Mouse (Mus musculus): ENCODE measurements around the gene Naa35. TPM values are rescaled to one million over a fixed set of nuclear protein-coding genes. Genes with fewer than 3 reads are reported as not detected.

The Naa35 gene
- total RNA-seq, 1 experiment, result 79.1 TPM

- in situ Hi-C loops (cut with MboI; ENCODE audit: low sequenced_read_pairs in 2 of 2, unreplicated experiment in 2 of 2), result no loop called here
- no peak for TF ChIP-seq ZC3H11A (IDR thresholded peaks at IDR 0.05; ENCODE audit: borderline replicate concordance, low read depth, low read length)
- no peak for TF ChIP-seq HCFC1 (IDR thresholded peaks at IDR 0.05; ENCODE audit: borderline replicate concordance, insufficient read depth, low read length)
- no peak for TF ChIP-seq ZNF384 (IDR thresholded peaks at IDR 0.05; ENCODE audit: low read depth, low read length)
- H3K36me3 ChIP-seq (ENCODE audit: control insufficient read depth, insufficient read depth, low read length, poor library complexity, severe bottlenecking), result peaks cover 19% of the 10 kb centered on the region
- H3K4me3 ChIP-seq (ENCODE audit: insufficient read depth in 1 of 2, low read depth in 1 of 2, low read length in 2 of 2, poor library complexity in 1 of 2, severe bottlenecking in 1 of 2), result no peak overlapping the region
- no peaks in the 10 kb centered on the region for H3K9me3 ChIP-seq (ENCODE audit: control insufficient read depth, insufficient read depth, low read depth, low read length)
- DNase-seq (ENCODE audit: low read depth, low spot score), result no peak
- no peak overlapping the region for H3K9ac ChIP-seq (ENCODE audit: insufficient read depth, low read depth, low read length, poor library complexity, severe bottlenecking)
- H3K27ac ChIP-seq (ENCODE audit: insufficient read depth, low read depth, low read length, poor library complexity, severe bottlenecking), result no peak overlapping the region
- H3K4me1 ChIP-seq (ENCODE audit: control insufficient read depth in 2 of 2, insufficient read depth in 2 of 2, low read length in 2 of 2, poor library complexity in 1 of 2), result peaks cover 0 to 8% of the 10 kb centered on the region in 2 experiments; a peak in 1 of 4 replicates
These were observed 30.1 kb downstream of the Naa35 start for GRCm38 (mm10) chr13:59615152-59615551.

- H3K36me3 ChIP-seq (ENCODE audit: control insufficient read depth, insufficient read depth, low read length, poor library complexity, severe bottlenecking), result peaks cover 20% of the 10 kb centered on the region
- H3K4me3 ChIP-seq (ENCODE audit: insufficient read depth in 1 of 2, low read depth in 1 of 2, low read length in 2 of 2, poor library complexity in 1 of 2, severe bottlenecking in 1 of 2), result no peak overlapping the region
- H3K9me3 ChIP-seq (ENCODE audit: control insufficient read depth, insufficient read depth, low read depth, low read length), result no peaks in the 10 kb centered on the region
- in situ Hi-C loops (cut with MboI; ENCODE audit: low sequenced_read_pairs in 2 of 2, unreplicated experiment in 2 of 2), result no loop called here
- TF ChIP-seq ZNF384 (IDR thresholded peaks at IDR 0.05; ENCODE audit: low read depth, low read length) (no peak), HCFC1 (IDR thresholded peaks at IDR 0.05; ENCODE audit: borderline replicate concordance, insufficient read depth, low read length) (no peak), ZC3H11A (IDR thresholded peaks at IDR 0.05; ENCODE audit: borderline replicate concordance, low read depth, low read length) (no peak), CHD2 (IDR thresholded peaks at IDR 0.05; ENCODE audit: low read depth, low read length) (no peak), MAFK (IDR thresholded peaks at IDR 0.05; ENCODE audit: insufficient read depth, low read depth, low read length) (no peak)
- no peak overlapping the region for H3K9ac ChIP-seq (ENCODE audit: insufficient read depth, low read depth, low read length, poor library complexity, severe bottlenecking)
- no peak overlapping the region for H3K27ac ChIP-seq (ENCODE audit: insufficient read depth, low read depth, low read length, poor library complexity, severe bottlenecking)
- peaks cover 0 to 8% of the 10 kb centered on the region in 2 experiments; a peak in 1 of 4 replicates for H3K4me1 ChIP-seq (ENCODE audit: control insufficient read depth in 2 of 2, insufficient read depth in 2 of 2, low read length in 2 of 2, poor library complexity in 1 of 2)
- DNase-seq (ENCODE audit: low read depth, low spot score), result no peak
These were observed 30.5 kb downstream of the Naa35 start for GRCm38 (mm10) chr13:59615554-59615953.

GRCm38 (mm10) chr13:59618463-59618862 lies 33.4 kb downstream of the Naa35 start:
- Histone ChIP-seq H3K4me1 (ENCODE audit: control insufficient read depth in 2 of 2, insufficient read depth in 2 of 2, low read length in 2 of 2, poor library complexity in 1 of 2) (no peaks in the 10 kb centered on the region), H3K36me3 (ENCODE audit: control insufficient read depth, insufficient read depth, low read length, poor library complexity, severe bottlenecking) (peaks cover 15% of the 10 kb centered on the region), H3K9me3 (ENCODE audit: control insufficient read depth, insufficient read depth, low read depth, low read length) (no peaks in the 10 kb centered on the region), H3K27ac (ENCODE audit: insufficient read depth, low read depth, low read length, poor library complexity, severe bottlenecking) (no peak overlapping the region), H3K9ac (ENCODE audit: insufficient read depth, low read depth, low read length, poor library complexity, severe bottlenecking) (no peak overlapping the region), H3K4me3 (ENCODE audit: insufficient read depth in 1 of 2, low read depth in 1 of 2, low read length in 2 of 2, poor library complexity in 1 of 2, severe bottlenecking in 1 of 2) (no peak overlapping the region)
- DNase-seq (ENCODE audit: low read depth, low spot score), result no peak
- TF ChIP-seq HCFC1 (IDR thresholded peaks at IDR 0.05; ENCODE audit: borderline replicate concordance, insufficient read depth, low read length) (no peak), CHD2 (IDR thresholded peaks at IDR 0.05; ENCODE audit: low read depth, low read length) (no peak), MAFK (IDR thresholded peaks at IDR 0.05; ENCODE audit: insufficient read depth, low read depth, low read length) (no peak), ZC3H11A (IDR thresholded peaks at IDR 0.05; ENCODE audit: borderline replicate concordance, low read depth, low read length) (no peak), ZNF384 (IDR thresholded peaks at IDR 0.05; ENCODE audit: low read depth, low read length) (no peak)
- in situ Hi-C loops (cut with MboI; ENCODE audit: low sequenced_read_pairs in 2 of 2, unreplicated experiment in 2 of 2), result no loop called here

GRCm38 (mm10) chr13:59621643-59622489 lies 36.8 kb downstream of the Naa35 start:
- H3K27ac ChIP-seq (ENCODE audit: insufficient read depth, low read depth, low read length, poor library complexity, severe bottlenecking), result no peak overlapping the region
- in situ Hi-C loops (cut with MboI; ENCODE audit: low sequenced_read_pairs in 2 of 2, unreplicated experiment in 2 of 2), result no loop called here
- no peaks in the 10 kb centered on the region for H3K9me3 ChIP-seq (ENCODE audit: control insufficient read depth, insufficient read depth, low read depth, low read length)
- H3K9ac ChIP-seq (ENCODE audit: insufficient read depth, low read depth, low read length, poor library complexity, severe bottlenecking), result no peak overlapping the region
- TF ChIP-seq MAFK (IDR thresholded peaks at IDR 0.05; ENCODE audit: insufficient read depth, low read depth, low read length) (no peak), CHD2 (IDR thresholded peaks at IDR 0.05; ENCODE audit: low read depth, low read length) (no peak), ZNF384 (IDR thresholded peaks at IDR 0.05; ENCODE audit: low read depth, low read length) (no peak), HCFC1 (IDR thresholded peaks at IDR 0.05; ENCODE audit: borderline replicate concordance, insufficient read depth, low read length) (no peak), ZC3H11A (IDR thresholded peaks at IDR 0.05; ENCODE audit: borderline replicate concordance, low read depth, low read length) (no peak)
- DNase-seq (ENCODE audit: low read depth, low spot score), result no peak
- no peaks in the 10 kb centered on the region for H3K4me1 ChIP-seq (ENCODE audit: control insufficient read depth in 2 of 2, insufficient read depth in 2 of 2, low read length in 2 of 2, poor library complexity in 1 of 2)
- no peak overlapping the region for H3K4me3 ChIP-seq (ENCODE audit: insufficient read depth in 1 of 2, low read depth in 1 of 2, low read length in 2 of 2, poor library complexity in 1 of 2, severe bottlenecking in 1 of 2)
- H3K36me3 ChIP-seq (ENCODE audit: control insufficient read depth, insufficient read depth, low read length, poor library complexity, severe bottlenecking), result peaks cover 19% of the 10 kb centered on the region

Measured in ES-E14 (cell line).